Mouse (Mus musculus): ENCODE measurements around the gene Dcun1d4. TPM values are rescaled to one million over a fixed set of nuclear protein-coding genes. Genes with fewer than 3 reads are reported as not detected.

The Dcun1d4 gene
- polyA plus RNA-seq, 1 experiment from 2014 or later: 49.6 TPM

DNA sequence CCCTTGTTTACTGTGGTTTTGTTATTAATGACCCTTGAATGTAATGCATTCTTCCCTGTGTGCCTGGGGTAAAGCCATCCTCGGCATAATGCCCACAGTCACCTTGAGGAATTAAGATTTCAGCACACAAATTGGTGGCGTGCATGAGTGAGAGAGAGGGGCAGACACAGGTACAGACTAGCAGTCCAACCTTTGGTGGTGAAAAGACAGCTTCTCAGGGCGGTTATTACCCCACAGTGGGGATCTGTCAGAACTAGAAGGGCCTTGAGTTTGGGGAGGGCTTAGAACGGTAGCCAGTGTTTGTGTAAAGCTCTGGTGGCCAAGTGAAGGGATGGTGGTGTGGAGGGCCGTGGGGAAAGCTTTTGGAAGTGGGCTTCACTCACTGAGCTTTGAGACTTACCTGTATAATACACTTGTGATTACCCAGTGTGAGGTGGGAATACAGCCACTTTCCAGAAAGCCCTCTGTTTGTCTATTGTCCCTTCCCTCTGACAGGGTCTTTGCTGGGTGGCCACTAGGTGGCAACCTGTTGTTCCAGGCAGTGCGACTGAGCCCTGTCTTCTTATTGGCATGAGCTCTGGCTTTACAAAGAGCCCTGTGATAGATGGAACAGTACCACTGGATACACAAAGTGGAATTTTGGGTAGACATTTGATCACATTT, 59.2 kb downstream of the Dcun1d4 start:
- DNase-seq (ENCODE audit: extremely low spot score, low spot score): peak; percentile 31
- H3K27me3 ChIP-seq (ENCODE audit: poor library complexity, severe bottlenecking): no peaks in the 10 kb centered on the region
- no peaks in the 10 kb centered on the region for H3K9me3 ChIP-seq
- no peak overlapping the region for H3K27ac ChIP-seq
- H3K36me3 ChIP-seq (replicated peaks): peaks cover 78% of the 10 kb centered on the region
- no peaks in the 10 kb centered on the region for H3K4me1 ChIP-seq
- no peak overlapping the region for H3K4me3 ChIP-seq
- 66% methylated on average over 6 of the region's 6 CpGs for WGBS

GRCm38 (mm10) chr5:73540511-73540871, 59.7 kb downstream of the Dcun1d4 start:
- DNase-seq (ENCODE audit: extremely low spot score, low spot score): no peak

DNA sequence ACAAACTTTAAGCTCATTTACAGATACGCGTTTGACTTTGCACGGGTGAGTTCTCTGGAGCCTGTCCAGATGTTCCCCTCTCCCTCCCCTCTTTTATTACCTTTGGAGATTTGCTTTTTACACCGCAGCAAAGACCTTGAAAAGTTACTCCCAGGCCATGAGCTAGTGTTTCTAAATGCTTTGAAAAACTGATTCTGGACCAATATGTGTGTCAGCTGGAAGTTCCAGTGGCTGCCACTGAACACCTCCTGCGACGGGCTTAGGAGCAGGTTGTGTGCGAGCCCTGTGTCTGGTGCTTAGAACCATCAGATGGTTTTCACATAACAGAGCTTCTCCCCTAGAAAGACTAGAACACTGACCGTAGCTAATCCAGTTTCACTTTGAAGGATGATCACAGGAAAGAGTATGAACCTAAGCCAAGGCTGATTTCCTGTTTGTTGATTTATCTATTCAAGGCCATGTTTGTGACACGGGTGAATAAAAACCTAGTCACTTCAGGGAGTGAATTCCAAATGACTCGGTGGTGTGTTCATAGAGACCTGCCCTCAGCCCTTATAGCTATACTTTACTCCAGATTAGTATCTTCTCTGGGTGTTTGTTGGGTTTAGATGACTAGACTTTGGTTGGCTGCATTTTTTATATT, 63.4 kb downstream of the Dcun1d4 start:
- H3K4me1 ChIP-seq: no peaks in the 10 kb centered on the region
- H3K27me3 ChIP-seq (ENCODE audit: poor library complexity, severe bottlenecking): no peaks in the 10 kb centered on the region
- no peaks in the 10 kb centered on the region for H3K9me3 ChIP-seq
- no peak overlapping the region for H3K4me3 ChIP-seq
- H3K36me3 ChIP-seq (replicated peaks): peaks cover 76% of the 10 kb centered on the region
- no peak overlapping the region for H3K27ac ChIP-seq
- no peak for DNase-seq (ENCODE audit: extremely low spot score, low spot score)
- 93% methylated on average over 10 of the region's 10 CpGs for WGBS

More at GRCm38 (mm10) chr5:73540511-73540871, 59.7 kb downstream of the Dcun1d4 start:
- Histone ChIP-seq H3K27ac (no peak overlapping the region), H3K27me3 (ENCODE audit: poor library complexity, severe bottlenecking) (no peaks in the 10 kb centered on the region), H3K4me1 (no peaks in the 10 kb centered on the region), H3K4me3 (no peak overlapping the region), H3K36me3 (replicated peaks) (peaks cover 78% of the 10 kb centered on the region), H3K9me3 (no peaks in the 10 kb centered on the region)
- WGBS: 86% methylated on average over 2 of the region's 2 CpGs

DNA sequence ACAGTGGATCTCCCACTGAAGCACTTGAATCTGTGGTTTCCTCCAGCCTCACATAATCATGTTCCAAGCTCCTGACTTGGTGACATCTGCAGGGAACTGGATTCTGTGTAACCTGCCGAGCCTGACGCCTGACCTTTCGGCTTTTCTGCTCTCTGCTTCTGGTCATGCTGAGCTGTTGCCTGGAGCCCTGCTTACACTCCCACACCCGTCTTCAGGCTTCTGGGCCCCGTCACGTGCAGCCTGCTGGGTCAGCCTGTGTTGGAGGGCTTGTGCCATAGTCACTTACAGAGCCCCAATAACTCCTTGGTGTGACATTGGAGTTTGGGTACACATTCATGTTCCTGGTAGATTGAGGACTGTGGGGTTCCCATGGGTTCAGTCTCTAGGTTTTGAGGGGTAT, 64.8 kb downstream of the Dcun1d4 start:
- Histone ChIP-seq H3K27ac (no peak overlapping the region), H3K36me3 (replicated peaks) (peaks cover 82% of the 10 kb centered on the region), H3K4me1 (no peaks in the 10 kb centered on the region), H3K27me3 (ENCODE audit: poor library complexity, severe bottlenecking) (no peaks in the 10 kb centered on the region), H3K4me3 (no peak overlapping the region), H3K9me3 (no peaks in the 10 kb centered on the region)
- DNase-seq (ENCODE audit: extremely low spot score, low spot score): no peak
- WGBS: 81% methylated on average over 6 of the region's 6 CpGs

DNA sequence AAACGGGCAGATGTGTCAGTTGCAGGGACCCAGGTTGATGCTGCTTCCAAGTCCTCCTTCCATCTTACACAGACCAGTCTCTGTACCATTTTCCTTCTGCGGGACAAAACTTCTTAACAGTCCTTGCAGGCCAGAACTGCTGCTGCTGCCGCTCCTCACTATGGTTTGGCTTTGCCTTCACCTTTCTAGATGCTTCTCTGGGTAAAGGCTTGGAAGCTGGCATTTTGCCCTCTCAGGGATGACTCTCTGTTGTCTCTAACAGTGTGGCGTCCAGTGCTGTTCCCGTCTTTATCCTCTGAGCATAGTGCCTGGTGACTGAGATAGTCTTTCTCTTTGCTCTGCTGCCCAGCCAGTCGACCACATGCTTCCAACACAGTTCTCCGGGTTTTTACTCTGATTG, 66.5 kb downstream of the Dcun1d4 start:
- Histone ChIP-seq H3K4me3 (no peak overlapping the region), H3K27me3 (ENCODE audit: poor library complexity, severe bottlenecking) (no peaks in the 10 kb centered on the region), H3K27ac (no peak overlapping the region), H3K4me1 (no peaks in the 10 kb centered on the region), H3K9me3 (no peaks in the 10 kb centered on the region), H3K36me3 (replicated peaks) (peaks cover 86% of the 10 kb centered on the region)
- WGBS: 93% methylated on average over 7 of the region's 7 CpGs
- no peak for DNase-seq (ENCODE audit: extremely low spot score, low spot score)

- WGBS: 92% methylated on average over 7 of the region's 7 CpGs
- Histone ChIP-seq H3K27me3 (ENCODE audit: poor library complexity, severe bottlenecking) (no peaks in the 10 kb centered on the region), H3K4me1 (no peaks in the 10 kb centered on the region), H3K4me3 (no peak overlapping the region), H3K36me3 (replicated peaks) (peaks cover 84% of the 10 kb centered on the region), H3K9me3 (no peaks in the 10 kb centered on the region), H3K27ac (no peak overlapping the region)
- DNase-seq (ENCODE audit: extremely low spot score, low spot score): no peak
Measured at GRCm38 (mm10) chr5:73548237-73548636, 67.4 kb downstream of the Dcun1d4 start.

DNA sequence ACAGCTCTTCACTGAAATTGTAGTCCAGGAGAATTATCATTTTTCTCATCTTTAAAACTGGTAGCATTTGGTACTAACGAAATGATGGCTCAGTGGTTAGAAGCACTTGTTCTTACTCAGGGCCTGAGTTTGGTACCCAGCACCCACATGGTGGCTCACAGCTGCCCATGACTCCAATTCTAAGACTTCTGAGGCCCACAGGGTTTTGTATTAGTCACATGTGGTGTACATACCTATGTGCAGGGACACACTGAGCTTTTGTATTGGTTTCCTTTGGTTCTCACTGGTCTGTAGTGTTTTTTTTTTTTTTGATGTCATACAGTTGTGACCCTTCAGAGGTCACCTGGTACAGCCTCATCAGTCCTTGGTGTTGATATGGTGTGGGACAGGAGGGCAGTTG, 68.0 kb downstream of the Dcun1d4 start:
- no peaks in the 10 kb centered on the region for H3K27me3 ChIP-seq (ENCODE audit: poor library complexity, severe bottlenecking)
- peaks cover 86% of the 10 kb centered on the region for H3K36me3 ChIP-seq (replicated peaks)
- no peak overlapping the region for H3K4me3 ChIP-seq
- WGBS: 89% methylated on average over 1 of the region's 1 CpGs
- no peaks in the 10 kb centered on the region for H3K9me3 ChIP-seq
- no peaks in the 10 kb centered on the region for H3K4me1 ChIP-seq
- H3K27ac ChIP-seq: no peak overlapping the region
- DNase-seq (ENCODE audit: extremely low spot score, low spot score): no peak

GRCm38 (mm10) chr5:73551836-73552235, 71.0 kb downstream of the Dcun1d4 start:
- DNase-seq (ENCODE audit: extremely low spot score, low spot score): no peak
- WGBS: 87% methylated on average over 5 of the region's 5 CpGs
- Histone ChIP-seq H3K9me3 (no peaks in the 10 kb centered on the region), H3K4me1 (no peaks in the 10 kb centered on the region), H3K36me3 (replicated peaks) (peaks cover 78% of the 10 kb centered on the region), H3K4me3 (no peak overlapping the region), H3K27me3 (ENCODE audit: poor library complexity, severe bottlenecking) (no peaks in the 10 kb centered on the region), H3K27ac (no peak overlapping the region)

DNA sequence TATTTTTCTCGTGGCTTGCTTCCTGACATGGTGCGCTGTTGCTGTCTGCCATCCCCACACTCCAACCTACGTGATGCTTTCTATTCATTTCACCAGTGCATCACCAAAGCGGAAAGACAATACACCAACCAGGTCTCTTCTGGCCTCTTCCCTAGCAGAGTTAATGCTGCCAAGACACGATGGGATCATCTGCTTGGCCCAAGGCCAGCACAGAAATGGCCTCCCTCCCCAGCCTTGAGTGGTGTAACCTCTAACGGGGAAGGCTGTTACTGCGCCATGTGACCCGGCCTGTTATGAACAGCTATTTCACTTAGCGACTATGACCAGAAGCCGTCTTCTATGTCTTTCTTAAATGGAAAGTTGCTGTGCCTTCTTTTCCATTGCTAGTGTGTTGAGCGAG, 73.1 kb downstream of the Dcun1d4 start:
- DNase-seq (ENCODE audit: extremely low spot score, low spot score): no peak
- Histone ChIP-seq H3K9me3 (no peaks in the 10 kb centered on the region), H3K36me3 (replicated peaks) (peaks cover 81% of the 10 kb centered on the region), H3K4me3 (no peak overlapping the region), H3K27me3 (ENCODE audit: poor library complexity, severe bottlenecking) (no peaks in the 10 kb centered on the region), H3K27ac (no peak overlapping the region), H3K4me1 (peaks cover 5% of the 10 kb centered on the region; the same call in 1 of the 2 replicates)
- WGBS: 97% methylated on average over 11 of the region's 11 CpGs

- DNase-seq (ENCODE audit: extremely low spot score, low spot score): no peak
- Histone ChIP-seq H3K9me3 (no peaks in the 10 kb centered on the region), H3K36me3 (replicated peaks) (peaks cover 87% of the 10 kb centered on the region), H3K27me3 (ENCODE audit: poor library complexity, severe bottlenecking) (no peaks in the 10 kb centered on the region), H3K4me1 (peaks cover 5% of the 10 kb centered on the region; the same call in 1 of the 2 replicates), H3K27ac (no peak overlapping the region), H3K4me3 (no peak overlapping the region)
- WGBS: 90% methylated on average over 8 of the region's 8 CpGs
Measured at GRCm38 (mm10) chr5:73555096-73555852, 74.5 kb downstream of the Dcun1d4 start.

- Histone ChIP-seq H3K27ac (no peak overlapping the region), H3K27me3 (ENCODE audit: poor library complexity, severe bottlenecking) (no peaks in the 10 kb centered on the region), H3K4me1 (peaks cover 5% of the 10 kb centered on the region; the same call in 1 of the 2 replicates), H3K36me3 (replicated peaks) (peaks cover 86% of the 10 kb centered on the region), H3K9me3 (no peaks in the 10 kb centered on the region), H3K4me3 (no peak overlapping the region)
- no peak for DNase-seq (ENCODE audit: extremely low spot score, low spot score)
- 85% methylated on average over 12 of the region's 12 CpGs for whole genome bisulfite sequencing
Measured at GRCm38 (mm10) chr5:73556733-73557425, 76.1 kb downstream of the Dcun1d4 start.

GRCm38 (mm10) chr5:73558756-73559155, 78.0 kb downstream of the Dcun1d4 start:
- H3K36me3 ChIP-seq (replicated peaks): peaks cover 73% of the 10 kb centered on the region
- H3K27ac ChIP-seq: no peak overlapping the region
- no peak for DNase-seq (ENCODE audit: extremely low spot score, low spot score)
- H3K27me3 ChIP-seq (ENCODE audit: poor library complexity, severe bottlenecking): no peaks in the 10 kb centered on the region
- no peak overlapping the region for H3K4me3 ChIP-seq
- H3K4me1 ChIP-seq: peaks cover 5% of the 10 kb centered on the region; the same call in 1 of the 2 replicates
- H3K9me3 ChIP-seq: no peaks in the 10 kb centered on the region
- 93% methylated on average over 6 of the region's 6 CpGs for WGBS

All from forebrain, embryonic 10.5 days (tissue).